Mouse (Mus musculus): Measurements from ENCODE around the gene Chrm3.

GRCm38 (mm10) chr13:10086336-10086735 is 274.3 kb downstream of the Chrm3 start:
- TF ChIP-seq POLR2A (IDR thresholded peaks at IDR 0.05; ENCODE audit: borderline replicate concordance, extremely low read depth, insufficient read depth, insufficient read length, poor library complexity, severe bottlenecking) (no peak), CTCF (IDR thresholded peaks at IDR 0.05; ENCODE audit: borderline replicate concordance, extremely low read depth, insufficient read depth, insufficient read length) (no peak)

Data from brain, embryonic 14.5 days (tissue).